Mouse (Mus musculus) midbrain, embryonic 12.5 days (tissue): Measurements from ENCODE around the gene Fndc9. TPM values are rescaled to one million over a fixed set of nuclear protein-coding genes. Genes with fewer than 3 reads are reported as not detected.

Source experiments
- ATAC-seq: fragments of 200-750 bp; cut with Nextera tagmentation; 2 replicates; pipeline ENCODE4 v1.8.0; 2017; ENCODE audit warnings: low read depth, moderate TSS enrichment, moderate library complexity; ENCODE audit not compliant: low FRiP score
- H3K27ac ChIP-seq: fragments of 300-500 bp; sonication (generic); replicated peaks from 2 replicates; pipeline ENCODE4 v1.5.1; 2016; ENCODE audit warnings: mild to moderate bottlenecking
- H3K27me3 ChIP-seq: fragments of 300-500 bp; sonication (generic); 2 replicates; pipeline ENCODE4 v1.6.1; 2016; ENCODE audit warnings: mild to moderate bottlenecking
- H3K36me3 ChIP-seq: fragments of 300-500 bp; sonication (generic); 2 replicates; pipeline ENCODE4 v1.6.1; 2016
- H3K4me1 ChIP-seq: fragments of 300-500 bp; sonication (generic); 2 replicates; pipeline ENCODE4 v1.6.1; 2016
- H3K4me2 ChIP-seq: fragments of 300-500 bp; sonication (generic); replicated peaks from 2 replicates; pipeline ENCODE4 v1.6.1; 2016; ENCODE audit warnings: mild to moderate bottlenecking, moderate library complexity
- H3K4me3 ChIP-seq: fragments of 300-500 bp; sonication (generic); 2 replicates; pipeline ENCODE4 v1.5.1; 2016; ENCODE audit warnings: mild to moderate bottlenecking
- H3K9ac ChIP-seq: fragments of 300-500 bp; sonication (generic); replicated peaks from 2 replicates; pipeline ENCODE4 v1.6.1; 2016; ENCODE audit warnings: mild to moderate bottlenecking, moderate library complexity
- H3K9me3 ChIP-seq: fragments of 300-500 bp; sonication (generic); 2 replicates; pipeline ENCODE4 v1.6.1; 2016; ENCODE audit warnings: mild to moderate bottlenecking
- WGBS: fragments of 180-500 bp; shearing (Covaris S2); methylation state at CpG from one replicate; pipeline ENCODE4 v1.1.7; 2016; 5-methylcytosine and 5-hydroxymethylcytosine counted together
- polyA plus RNA-seq: library from polyadenylated mRNA; unstranded; fragments of >200 nt; fragmentation: Nextera tagmentation; extraction: Ambion mirVana; gene quantifications from 2 replicates; pipeline ENCODE4 v1.2.1, GENCODE M21; 2016

Gene Fndc9
- polyA plus RNA-seq = 2.2 and 2.3 TPM in 2 replicates

DNA sequence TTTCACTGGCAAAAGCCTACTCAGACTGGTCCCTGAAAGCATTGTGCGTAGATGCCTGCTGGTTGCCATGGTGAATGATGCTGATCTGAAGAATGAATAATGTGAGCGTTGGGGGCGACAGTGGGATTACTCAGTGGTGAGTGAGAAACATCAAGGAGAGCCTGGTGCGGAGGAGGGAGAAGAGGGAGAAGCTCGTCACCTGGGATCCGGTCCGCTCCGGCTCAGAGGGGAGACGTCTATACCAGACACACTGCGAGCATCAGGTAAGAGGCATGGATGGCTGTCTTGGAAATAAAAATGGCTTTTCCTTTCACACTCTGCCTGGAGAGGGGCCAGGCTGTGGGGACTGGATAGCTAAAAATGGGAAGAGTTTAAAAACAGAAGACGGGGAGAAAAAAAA, at the start of gene Fndc9:
Gene Fndc9, plus strand, starts transcription at position 198 of the 400 bp plus-strand sequence.
- no peaks in the 10 kb centered on the region for H3K9me3 ChIP-seq
- H3K9ac ChIP-seq = peak within 1 kb of the TSS; percentile 28; the same call in 1 of the 2 replicates
- 0 out of 2 replicates have a peak within 1 kb of the TSS, but pooled peaks have one; percentile 7 for H3K4me3 ChIP-seq
- peak; percentile 80 for ATAC-seq
- H3K4me2 ChIP-seq = peak within 1 kb of the TSS; percentile 37
- H3K27me3 ChIP-seq = no peaks in the 10 kb centered on the region
- WGBS = 20% methylated on average over 11 of the region's 11 CpGs
- peaks cover 16% of the 10 kb centered on the region for H3K4me1 ChIP-seq
- peaks cover 45% of the 10 kb centered on the region for H3K36me3 ChIP-seq
- H3K27ac ChIP-seq = peak within 1 kb of the TSS; percentile 68

DNA sequence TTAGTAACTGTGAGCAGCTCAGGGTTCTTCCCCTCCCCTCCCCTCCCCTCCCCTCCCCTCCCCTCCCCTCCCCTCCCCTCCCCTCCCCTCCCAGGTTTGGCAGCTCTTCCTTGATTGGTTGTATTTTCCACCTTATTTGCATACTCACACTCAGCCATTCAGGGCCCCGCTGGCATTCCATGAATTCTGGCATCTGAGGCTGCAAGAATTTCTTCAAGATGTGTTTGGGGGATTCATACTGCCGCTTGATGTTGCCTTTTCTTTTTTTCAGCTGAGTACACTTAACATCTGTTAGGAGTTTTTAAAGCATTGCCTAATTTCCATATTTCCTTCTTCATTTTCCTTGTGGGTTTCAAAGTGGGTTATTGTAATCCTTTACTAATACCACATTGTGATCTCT, 47.0 kb upstream of the Fndc9 start:
- Histone ChIP-seq H3K9me3 (no peaks in the 10 kb centered on the region), H3K9ac (no peak overlapping the region), H3K4me1 (no peaks in the 10 kb centered on the region), H3K4me3 (no peak overlapping the region), H3K4me2 (no peak overlapping the region), H3K36me3 (peaks cover 3% of the 10 kb centered on the region; the same call in 1 of the 2 replicates), H3K27ac (no peak overlapping the region), H3K27me3 (no peaks in the 10 kb centered on the region)
- ATAC-seq = no peak
- WGBS = 88% methylated on average over 2 of the region's 2 CpGs

DNA sequence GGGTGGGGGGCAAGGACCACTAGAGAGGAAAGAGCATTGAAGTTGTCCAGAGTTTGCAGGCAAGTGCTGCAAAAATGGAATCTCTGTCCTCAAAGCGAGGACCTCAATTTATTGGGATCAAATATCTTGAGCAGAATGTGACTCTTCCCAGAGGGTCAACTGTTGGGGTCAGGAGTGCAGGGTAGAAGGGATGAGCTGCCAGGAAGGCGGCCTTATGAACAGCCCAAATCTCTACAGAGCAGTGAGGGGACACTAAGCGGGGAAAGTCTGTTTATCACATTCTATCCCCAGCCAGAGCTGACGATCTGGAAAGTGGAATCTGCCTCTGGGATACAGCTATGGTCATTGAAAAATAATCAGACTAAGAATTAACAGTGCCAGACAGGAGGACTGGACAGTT, 41.2 kb upstream of the Fndc9 start:
- H3K36me3 ChIP-seq = peaks cover 47% of the 10 kb centered on the region
- no peaks in the 10 kb centered on the region for H3K27me3 ChIP-seq
- H3K4me3 ChIP-seq = no peak overlapping the region
- H3K9me3 ChIP-seq = no peaks in the 10 kb centered on the region
- ATAC-seq = no peak
- H3K4me1 ChIP-seq = no peaks in the 10 kb centered on the region
- H3K4me2 ChIP-seq = no peak overlapping the region
- H3K27ac ChIP-seq = no peak overlapping the region
- H3K9ac ChIP-seq = no peak overlapping the region
- 81% methylated on average over 4 of the region's 4 CpGs for WGBS

DNA sequence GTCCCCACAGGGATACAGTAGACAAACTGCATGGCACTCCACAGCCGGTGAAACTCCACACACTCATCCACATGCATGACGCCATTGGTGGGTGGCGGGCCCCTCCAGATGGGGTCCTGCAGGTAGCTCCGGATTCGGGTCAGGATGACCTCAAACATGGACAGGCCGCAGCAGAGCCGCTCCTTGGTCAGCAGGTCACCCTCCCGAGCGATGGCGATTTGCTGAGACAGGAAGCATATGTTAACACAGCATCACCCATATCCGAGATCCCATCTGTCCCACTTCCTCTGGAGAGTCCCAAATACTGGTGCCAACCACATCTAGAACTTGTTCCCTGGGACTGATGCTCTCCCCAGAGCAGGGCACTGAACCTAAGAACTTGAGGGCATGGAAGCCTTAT, 34.7 kb upstream of the Fndc9 start:
- no peaks in the 10 kb centered on the region for H3K9me3 ChIP-seq
- H3K4me1 ChIP-seq = no peaks in the 10 kb centered on the region
- ATAC-seq = no peak
- no peak overlapping the region for H3K9ac ChIP-seq
- H3K4me2 ChIP-seq = no peak overlapping the region
- H3K4me3 ChIP-seq = no peak overlapping the region
- 92% methylated on average over 11 of the region's 11 CpGs for WGBS
- H3K36me3 ChIP-seq = peaks cover 66% of the 10 kb centered on the region
- no peak overlapping the region for H3K27ac ChIP-seq
- H3K27me3 ChIP-seq = no peaks in the 10 kb centered on the region

DNA sequence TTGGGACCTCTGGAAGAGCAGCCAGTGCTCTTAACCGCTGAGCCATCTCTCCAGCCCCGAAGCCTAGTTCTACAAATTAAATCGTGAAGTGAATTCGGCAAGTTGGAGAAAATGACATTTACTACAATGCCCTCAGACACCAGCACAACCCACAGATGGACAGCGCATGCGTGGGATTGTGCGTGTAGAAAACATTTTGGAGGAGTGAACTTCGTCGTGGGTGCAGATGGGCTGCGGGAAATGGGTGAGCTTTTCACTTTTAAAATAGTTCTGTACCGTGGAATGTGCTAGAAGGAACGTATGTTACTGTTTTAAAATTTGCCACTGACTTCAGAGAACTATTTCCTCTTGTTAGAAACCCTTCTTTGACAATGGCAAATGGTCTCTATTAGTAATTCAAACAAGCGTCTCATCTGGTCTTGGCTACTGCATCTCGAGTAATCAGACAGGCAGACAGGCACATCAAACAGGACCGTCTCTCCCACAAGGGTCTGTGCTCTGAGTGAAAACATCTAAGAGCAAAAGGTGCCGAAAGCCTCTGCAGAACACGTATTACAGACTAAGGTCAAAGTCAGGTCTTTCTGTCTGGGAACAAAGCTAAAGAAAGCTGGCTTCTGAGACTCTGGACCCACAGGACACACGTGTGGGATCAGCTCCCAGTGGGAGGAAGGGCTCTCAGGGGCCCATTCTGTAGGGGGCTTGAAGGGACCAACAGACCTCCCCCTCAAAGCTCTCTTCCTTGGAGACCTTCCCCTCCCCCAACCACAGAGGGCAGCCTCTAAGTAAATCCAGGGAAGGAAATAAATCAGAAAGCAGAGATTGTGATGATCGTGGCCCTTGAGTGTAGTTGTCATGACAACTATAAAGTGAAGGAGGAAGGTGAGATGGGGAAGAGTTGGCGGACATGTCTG, 33.4 kb upstream of the Fndc9 start:
- Histone ChIP-seq H3K27ac (no peak overlapping the region), H3K9ac (no peak overlapping the region), H3K4me2 (no peak overlapping the region), H3K4me1 (no peaks in the 10 kb centered on the region), H3K4me3 (no peak overlapping the region), H3K36me3 (peaks cover 68% of the 10 kb centered on the region), H3K9me3 (no peaks in the 10 kb centered on the region), H3K27me3 (no peaks in the 10 kb centered on the region)
- 73% methylated on average over 20 of the region's 20 CpGs for WGBS
- no peak for ATAC-seq

GRCm38 (mm10) chr11:46202547-46202887, 32.8 kb upstream of the Fndc9 start:
- Histone ChIP-seq H3K4me1 (no peaks in the 10 kb centered on the region), H3K36me3 (peaks cover 68% of the 10 kb centered on the region), H3K4me3 (no peak overlapping the region), H3K27me3 (no peaks in the 10 kb centered on the region), H3K27ac (no peak overlapping the region), H3K9ac (no peak overlapping the region), H3K4me2 (no peak overlapping the region), H3K9me3 (no peaks in the 10 kb centered on the region)
- ATAC-seq = no peak
- WGBS = 73% methylated on average over 10 of the region's 10 CpGs

- no peak for ATAC-seq
- Histone ChIP-seq H3K36me3 (peaks cover 62% of the 10 kb centered on the region), H3K27ac (no peak overlapping the region), H3K4me3 (no peak overlapping the region), H3K4me1 (no peaks in the 10 kb centered on the region), H3K27me3 (no peaks in the 10 kb centered on the region), H3K4me2 (no peak overlapping the region), H3K9me3 (no peaks in the 10 kb centered on the region), H3K9ac (no peak overlapping the region)
- WGBS = 83% methylated on average over 9 of the region's 9 CpGs
Measured at GRCm38 (mm10) chr11:46204841-46205240, 30.5 kb upstream of the Fndc9 start.

GRCm38 (mm10) chr11:46205639-46206409, 29.5 kb upstream of the Fndc9 start:
- no peak overlapping the region for H3K27ac ChIP-seq
- WGBS = 76% methylated on average over 17 of the region's 17 CpGs
- peaks cover 53% of the 10 kb centered on the region for H3K36me3 ChIP-seq
- H3K4me2 ChIP-seq = no peak overlapping the region
- no peak overlapping the region for H3K9ac ChIP-seq
- H3K27me3 ChIP-seq = no peaks in the 10 kb centered on the region
- ATAC-seq = no peak
- no peak overlapping the region for H3K4me3 ChIP-seq
- no peaks in the 10 kb centered on the region for H3K4me1 ChIP-seq
- H3K9me3 ChIP-seq = no peaks in the 10 kb centered on the region

- 41% methylated on average over 2 of the region's 2 CpGs for WGBS
- Histone ChIP-seq H3K9me3 (no peaks in the 10 kb centered on the region), H3K9ac (no peak overlapping the region), H3K27me3 (no peaks in the 10 kb centered on the region), H3K4me1 (peaks cover 7% of the 10 kb centered on the region; the same call in 1 of the 2 replicates), H3K4me3 (no peak overlapping the region), H3K36me3 (peaks cover 40% of the 10 kb centered on the region), H3K4me2 (no peak overlapping the region), H3K27ac (0 out of 2 replicates have a peak overlapping the region, but pooled peaks have one; percentile 15)
- no peak for ATAC-seq
Measured at GRCm38 (mm10) chr11:46209884-46210283, 25.4 kb upstream of the Fndc9 start.

DNA sequence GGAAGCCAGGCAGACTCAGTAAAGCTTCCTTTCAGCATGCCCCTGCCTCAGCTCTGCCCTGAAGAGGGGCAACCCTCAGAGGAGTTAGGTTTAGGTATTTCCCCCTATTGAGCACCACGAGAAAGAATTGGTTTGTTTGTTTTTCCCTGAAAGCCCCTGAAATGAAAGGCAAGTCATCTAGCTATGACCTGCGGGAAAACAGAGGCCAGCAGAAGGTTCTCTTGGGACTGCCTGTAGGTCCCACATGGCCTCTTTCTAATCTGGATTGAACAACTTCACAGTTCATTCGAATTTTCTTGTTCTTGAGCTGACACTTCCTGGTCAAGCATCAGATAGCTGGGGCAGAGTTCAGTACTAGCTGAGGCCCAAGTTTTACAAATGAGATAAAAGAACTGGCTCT, 23.5 kb upstream of the Fndc9 start:
- Histone ChIP-seq H3K27me3 (no peaks in the 10 kb centered on the region), H3K4me2 (no peak overlapping the region), H3K9me3 (no peaks in the 10 kb centered on the region), H3K36me3 (peaks cover 22% of the 10 kb centered on the region; the same call in 1 of the 2 replicates), H3K4me1 (peaks cover 10% of the 10 kb centered on the region; the same call in 1 of the 2 replicates), H3K27ac (no peak overlapping the region; the same call in 1 of the 2 replicates), H3K4me3 (no peak overlapping the region), H3K9ac (no peak overlapping the region)
- WGBS = 35% methylated on average over 3 of the region's 3 CpGs
- ATAC-seq = no peak

DNA sequence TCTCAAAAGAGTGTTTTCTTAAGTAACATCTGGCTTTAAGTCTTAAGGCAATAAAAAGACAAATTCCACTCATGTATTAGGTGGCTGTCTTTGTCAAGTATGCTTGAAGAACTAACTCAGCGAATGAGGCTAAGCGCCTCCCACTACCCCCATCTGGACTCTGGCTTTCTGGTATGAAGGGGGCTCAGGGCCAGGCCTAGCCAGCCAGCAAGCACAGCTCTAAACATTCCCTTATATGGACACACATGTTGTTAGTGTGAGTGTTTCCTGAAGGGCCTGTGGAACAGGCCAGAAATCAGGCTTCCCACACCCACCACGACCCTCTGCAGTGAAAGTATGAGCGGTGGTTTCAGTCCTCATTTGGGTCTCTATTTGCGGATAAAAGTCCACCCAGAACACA, 21.5 kb upstream of the Fndc9 start:
- Histone ChIP-seq H3K9ac (no peak overlapping the region), H3K4me1 (peaks cover 21% of the 10 kb centered on the region), H3K4me3 (no peak overlapping the region), H3K36me3 (0 out of 2 replicates have a peak, but pooled peaks cover 5% of the 10 kb centered on the region), H3K27ac (no peak overlapping the region), H3K4me2 (no peak overlapping the region), H3K9me3 (no peaks in the 10 kb centered on the region), H3K27me3 (no peaks in the 10 kb centered on the region)
- WGBS = 81% methylated on average over 5 of the region's 5 CpGs
- no peak for ATAC-seq
